Mouse (Mus musculus) kidney, adult 2 months (tissue): ENCODE data around the gene Gm13695.
"Not testable (repeated sequence)": the region's sequence is repeated elsewhere in the genome, so short reads cannot be mapped to it uniquely, and the experiment has no call there.

Source experiments
- CTCF ChIP-seq: fragments of 200-500 bp; conservative IDR thresholded peaks from 2 replicates; pipeline ENCODE4 v1.5.1; 2011; ENCODE audit warnings: low read depth, mild to moderate bottlenecking, control low read depth, low read length, moderate library complexity, mixed read lengths; ENCODE audit not compliant: insufficient read depth, insufficient read length
- POLR2A ChIP-seq: fragments of 200-500 bp; IDR thresholded peaks from one replicate; pipeline ENCODE4 v1.6.1; 2011; ENCODE audit warnings: low read depth, low read length, control low read depth

DNA sequence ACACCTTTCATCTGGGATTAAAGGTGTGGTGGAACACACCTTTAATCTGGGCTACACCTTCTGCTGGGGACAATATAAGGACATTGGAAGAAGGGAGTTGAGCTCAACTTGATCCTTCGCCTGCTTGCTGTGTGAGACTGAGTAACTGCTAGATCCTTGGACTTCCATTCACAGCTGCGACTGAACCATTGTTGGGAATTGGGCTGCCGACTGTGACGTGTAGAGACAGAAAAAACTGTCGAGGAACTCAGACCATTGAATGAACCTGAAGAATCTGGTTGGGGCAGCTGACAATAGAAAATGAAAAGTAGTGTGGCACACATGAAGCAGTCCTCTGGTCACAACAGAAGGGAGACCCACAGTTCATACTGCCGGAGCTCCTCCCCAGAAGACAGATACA is 5.7 kb downstream of the Gm13695 start, which contains the start of gene Gm13696:
- not testable (repeated sequence) for TF ChIP-seq CTCF, POLR2A
